Mouse (Mus musculus): ENCODE measurements around the gene Abcb9. TPM values are rescaled to one million over a fixed set of nuclear protein-coding genes. Genes with fewer than 3 reads are reported as not detected.

Abcb9 gene
- polyA plus RNA-seq, 1 experiment from 2014 or later, result 10.9 TPM

DNA sequence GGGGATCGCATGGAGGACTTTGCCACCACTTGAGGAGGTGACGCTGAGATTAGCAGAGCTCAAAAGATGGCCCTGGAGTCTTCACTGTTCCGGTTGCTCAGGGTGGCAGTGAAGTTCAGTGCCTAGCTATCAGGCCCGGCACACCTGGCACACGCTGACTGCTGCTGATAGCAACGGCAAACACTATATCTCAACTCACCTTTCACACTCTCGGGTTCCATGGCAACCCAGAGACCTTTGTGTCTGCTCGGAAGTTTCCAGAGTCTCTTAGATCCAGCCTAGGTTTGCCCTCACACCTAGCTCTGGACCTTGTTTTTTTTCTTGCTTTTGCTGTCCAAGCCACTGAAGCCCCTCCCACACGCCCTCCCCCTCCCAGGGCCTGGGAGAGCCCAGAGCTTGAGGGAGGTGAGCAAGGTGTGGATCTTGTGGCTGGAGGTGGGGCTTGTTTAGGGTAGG is 3.6 kb downstream of the Abcb9 start:
- no peak for ATAC-seq (replicated peaks)
- WGBS, result 71% methylated on average over 9 of the region's 9 CpGs
- H3K4me1 ChIP-seq, result peaks cover 22% of the 10 kb centered on the region

DNA sequence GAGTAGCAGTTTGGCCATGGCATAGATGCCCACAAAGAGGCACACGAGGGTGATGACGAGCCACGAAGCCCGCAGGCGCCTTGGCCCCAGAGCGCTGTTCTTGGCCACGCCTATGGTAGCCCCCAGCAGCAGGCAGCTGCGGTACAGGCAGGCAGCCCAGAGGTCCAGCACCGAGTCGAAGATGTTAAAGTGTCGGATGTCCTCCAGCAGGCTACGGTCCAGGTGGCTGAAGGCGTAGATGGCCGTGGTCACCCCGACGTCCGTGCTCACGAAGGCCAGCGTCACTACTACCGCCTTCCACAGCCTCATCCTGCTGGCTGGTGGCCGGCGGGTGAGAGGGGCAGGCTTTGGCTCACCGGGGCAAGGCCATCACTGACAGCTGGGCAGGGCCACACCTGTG is 5.7 kb downstream of the Abcb9 start:
- no peak for ATAC-seq (replicated peaks)
- Histone ChIP-seq H3K9me3 (no peaks in the 10 kb centered on the region), H3K27me3 (0 out of 2 replicates have a peak, but pooled peaks cover under 1% of the 10 kb centered on the region), H3K9ac (replicated peaks) (no peak overlapping the region), H3K4me2 (replicated peaks) (no peak overlapping the region), H3K4me1 (peaks cover 11% of the 10 kb centered on the region), H3K27ac (replicated peaks) (no peak overlapping the region), H3K4me3 (no peak overlapping the region), H3K36me3 (no peaks in the 10 kb centered on the region)
- 91% methylated on average over 23 of the region's 23 CpGs for WGBS

More for the DNA sequence above, 3.6 kb downstream of the Abcb9 start:
- no peak overlapping the region for H3K27ac ChIP-seq (replicated peaks)
- H3K36me3 ChIP-seq, result no peaks in the 10 kb centered on the region
- H3K4me2 ChIP-seq (replicated peaks), result no peak overlapping the region
- peaks cover 4% of the 10 kb centered on the region; the same call in 1 of the 2 replicates for H3K27me3 ChIP-seq
- no peak overlapping the region for H3K9ac ChIP-seq (replicated peaks)
- no peaks in the 10 kb centered on the region for H3K9me3 ChIP-seq
- no peak overlapping the region for H3K4me3 ChIP-seq

DNA sequence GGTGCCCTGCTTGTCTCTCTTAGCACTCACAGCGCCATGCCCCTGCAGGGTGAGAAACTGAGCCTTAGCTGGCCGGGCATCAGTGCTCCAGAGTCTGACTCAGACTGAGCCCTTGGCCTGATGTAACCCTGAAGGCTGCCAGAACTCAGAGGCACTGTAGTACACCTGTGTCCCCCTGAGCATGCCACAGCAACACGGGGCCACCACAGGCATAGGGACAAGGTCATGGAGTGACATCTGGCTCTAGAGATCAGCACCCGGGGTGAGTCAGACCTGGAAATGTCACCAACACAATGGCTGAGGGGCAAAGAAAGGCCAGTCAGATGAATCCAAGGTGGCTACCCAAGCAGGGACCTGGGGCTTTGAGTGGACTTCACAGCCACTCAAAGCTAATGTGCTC is 8.7 kb downstream of the Abcb9 start:
- H3K4me2 ChIP-seq (replicated peaks), result no peak overlapping the region
- H3K9ac ChIP-seq (replicated peaks), result no peak overlapping the region
- no peaks in the 10 kb centered on the region for H3K27me3 ChIP-seq
- no peaks in the 10 kb centered on the region for H3K36me3 ChIP-seq
- ATAC-seq (replicated peaks), result no peak
- 0 out of 2 replicates have a peak, but pooled peaks cover 5% of the 10 kb centered on the region for H3K4me1 ChIP-seq
- H3K4me3 ChIP-seq, result no peak overlapping the region
- 88% methylated on average over 4 of the region's 4 CpGs for WGBS
- no peaks in the 10 kb centered on the region for H3K9me3 ChIP-seq
- no peak overlapping the region for H3K27ac ChIP-seq (replicated peaks)

DNA sequence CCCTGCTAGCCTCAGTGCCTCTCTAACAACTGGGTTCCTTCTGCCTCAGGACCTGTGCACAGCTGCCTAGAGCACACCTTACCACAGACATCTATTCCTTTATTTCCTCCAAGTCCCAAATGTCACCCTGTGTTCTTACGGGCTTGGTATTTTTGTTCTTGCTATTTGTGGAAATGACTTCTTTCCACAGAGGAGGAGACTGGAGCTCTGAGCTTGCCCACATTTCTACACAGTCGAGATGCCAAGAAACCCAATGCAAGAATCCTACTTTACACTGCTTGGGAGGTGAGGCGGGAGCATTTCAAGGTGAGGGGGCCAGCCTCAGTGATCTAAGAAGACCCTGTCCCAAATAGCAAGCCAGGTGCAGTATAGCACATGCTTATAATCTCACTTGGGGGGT is 10.1 kb downstream of the Abcb9 start:
- Histone ChIP-seq H3K9me3 (no peaks in the 10 kb centered on the region), H3K36me3 (no peaks in the 10 kb centered on the region), H3K4me2 (replicated peaks) (no peak overlapping the region), H3K27me3 (no peaks in the 10 kb centered on the region), H3K4me1 (0 out of 2 replicates have a peak, but pooled peaks cover 5% of the 10 kb centered on the region), H3K27ac (replicated peaks) (no peak overlapping the region), H3K9ac (replicated peaks) (0 out of 2 replicates have a peak overlapping the region, but pooled peaks have one; percentile 10), H3K4me3 (no peak overlapping the region)
- no peak for ATAC-seq (replicated peaks)
- WGBS, result 79% methylated on average over 3 of the region's 3 CpGs

DNA sequence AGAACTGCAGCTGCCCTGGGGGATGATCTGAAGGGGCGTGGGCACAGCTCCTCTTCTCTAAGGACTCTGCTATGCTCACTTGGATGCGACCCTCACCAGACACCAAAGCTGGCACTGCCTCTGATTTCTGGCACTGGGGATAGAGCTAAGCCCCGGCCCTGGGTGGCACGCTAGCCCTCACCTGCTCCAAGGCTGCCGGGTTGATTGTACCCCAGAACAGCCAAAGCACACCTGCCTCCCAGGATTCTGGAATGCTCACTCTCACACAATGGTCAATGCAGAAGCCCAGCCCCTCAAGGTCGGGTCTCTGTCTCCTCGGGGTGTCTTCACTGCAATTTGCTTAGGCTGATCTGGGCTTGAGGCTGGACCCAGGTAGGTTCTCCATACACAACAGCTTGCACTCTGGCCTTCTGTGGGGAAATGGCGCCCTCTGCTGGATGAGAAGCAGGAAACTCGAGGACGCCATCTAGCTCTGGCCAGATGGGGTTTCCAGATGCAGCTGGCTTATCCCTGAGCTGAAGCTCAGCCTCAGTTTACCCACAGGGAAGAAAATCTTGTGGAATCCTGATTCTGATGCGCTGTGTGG is 10.9 kb downstream of the Abcb9 start:
- 37% methylated on average over 11 of the region's 11 CpGs for WGBS

DNA sequence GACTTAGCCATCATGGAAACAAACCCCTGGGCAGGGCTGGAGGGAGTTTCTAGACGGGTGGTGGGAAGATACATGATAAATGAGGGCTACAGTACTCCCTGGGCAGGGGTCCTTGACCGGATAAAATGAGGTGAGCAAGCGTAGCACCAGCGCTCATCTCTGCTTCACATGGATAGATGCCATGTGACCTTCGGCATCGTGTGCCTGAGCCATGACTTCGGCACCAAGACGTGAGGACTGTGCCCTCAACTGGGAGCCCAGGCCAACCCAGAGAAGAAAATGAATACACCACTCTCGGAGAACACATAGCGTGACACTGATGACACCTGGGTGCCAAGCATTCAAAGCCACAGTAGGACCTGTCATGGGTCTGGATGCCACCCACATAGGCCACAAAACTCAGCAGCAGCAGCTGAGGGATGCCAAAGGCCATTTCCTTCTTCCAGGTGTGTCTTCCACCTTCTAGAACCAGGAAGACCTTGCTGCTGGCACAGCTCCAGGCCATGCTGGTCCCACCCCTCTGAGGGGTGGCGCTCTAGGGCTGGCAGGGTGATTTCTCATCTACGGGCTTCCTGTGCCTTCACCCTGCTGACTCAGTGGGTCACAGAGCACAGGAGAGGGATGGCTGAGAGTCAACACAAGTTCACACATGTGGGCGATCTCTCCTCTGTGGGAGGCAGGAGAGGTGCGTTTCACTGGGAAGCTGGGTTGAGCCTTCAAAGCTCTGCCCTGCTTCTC is 11.6 kb downstream of the Abcb9 start:
- Histone ChIP-seq H3K36me3 (no peaks in the 10 kb centered on the region), H3K27me3 (no peaks in the 10 kb centered on the region), H3K9me3 (no peaks in the 10 kb centered on the region), H3K27ac (replicated peaks) (no peak overlapping the region), H3K4me2 (replicated peaks) (no peak overlapping the region), H3K9ac (replicated peaks) (no peak overlapping the region), H3K4me3 (no peak overlapping the region), H3K4me1 (peaks cover 19% of the 10 kb centered on the region)
- 91% methylated on average over 14 of the region's 14 CpGs for WGBS
- no peak for ATAC-seq (replicated peaks)

More for the DNA sequence above, 10.9 kb downstream of the Abcb9 start:
- H3K4me2 ChIP-seq (replicated peaks), result no peak overlapping the region
- H3K9ac ChIP-seq (replicated peaks), result no peak overlapping the region
- H3K27ac ChIP-seq (replicated peaks), result no peak overlapping the region
- peaks cover 12% of the 10 kb centered on the region; the same call in 1 of the 2 replicates for H3K4me1 ChIP-seq
- H3K27me3 ChIP-seq, result no peaks in the 10 kb centered on the region
- H3K4me3 ChIP-seq, result no peak overlapping the region
- ATAC-seq (replicated peaks), result peak; percentile 53
- no peaks in the 10 kb centered on the region for H3K9me3 ChIP-seq
- H3K36me3 ChIP-seq, result no peaks in the 10 kb centered on the region

DNA sequence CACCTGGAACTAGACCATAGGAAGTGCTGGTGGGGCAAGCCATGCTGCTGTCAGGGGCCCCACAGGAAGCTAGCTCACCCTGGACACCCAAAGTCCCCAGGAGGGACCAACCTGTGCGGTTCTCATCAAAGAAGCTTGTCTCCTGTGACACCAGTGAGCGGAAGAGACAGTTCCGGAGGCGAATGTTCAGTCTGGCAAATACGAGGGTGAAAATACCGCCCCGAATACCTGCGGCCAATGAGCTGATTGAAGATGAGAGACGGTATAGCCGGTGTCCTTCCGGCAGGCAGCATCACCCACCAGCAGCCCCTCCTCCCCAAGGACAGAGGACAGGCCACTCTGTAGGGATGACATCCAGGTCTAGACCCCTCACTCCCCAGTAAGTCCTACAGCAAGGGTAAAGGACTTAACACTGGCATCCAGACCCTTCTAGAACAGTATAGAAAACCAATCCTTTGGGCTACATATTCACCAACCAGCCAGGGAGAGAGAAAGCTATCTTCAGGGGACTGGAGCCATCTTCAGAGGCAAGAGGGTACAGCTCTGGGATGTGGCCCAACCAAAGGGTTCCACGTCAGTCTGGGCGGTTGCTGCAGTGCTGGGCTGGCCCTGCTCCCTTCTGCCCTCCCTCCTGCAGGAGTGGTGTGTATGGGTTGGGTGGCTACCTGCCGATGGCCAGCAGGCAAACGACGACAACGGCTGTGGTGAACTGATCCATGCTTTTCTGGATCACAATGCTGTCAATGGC is 12.5 kb downstream of the Abcb9 start:
- ATAC-seq (replicated peaks), result no peak
- no peaks in the 10 kb centered on the region for H3K27me3 ChIP-seq
- H3K9me3 ChIP-seq, result no peaks in the 10 kb centered on the region
- no peak overlapping the region for H3K27ac ChIP-seq (replicated peaks)
- H3K4me1 ChIP-seq, result peaks cover 28% of the 10 kb centered on the region
- H3K36me3 ChIP-seq, result no peaks in the 10 kb centered on the region
- H3K4me2 ChIP-seq (replicated peaks), result no peak overlapping the region
- no peak overlapping the region for H3K9ac ChIP-seq (replicated peaks)
- H3K4me3 ChIP-seq, result no peak overlapping the region
- 90% methylated on average over 17 of the region's 17 CpGs for WGBS

DNA sequence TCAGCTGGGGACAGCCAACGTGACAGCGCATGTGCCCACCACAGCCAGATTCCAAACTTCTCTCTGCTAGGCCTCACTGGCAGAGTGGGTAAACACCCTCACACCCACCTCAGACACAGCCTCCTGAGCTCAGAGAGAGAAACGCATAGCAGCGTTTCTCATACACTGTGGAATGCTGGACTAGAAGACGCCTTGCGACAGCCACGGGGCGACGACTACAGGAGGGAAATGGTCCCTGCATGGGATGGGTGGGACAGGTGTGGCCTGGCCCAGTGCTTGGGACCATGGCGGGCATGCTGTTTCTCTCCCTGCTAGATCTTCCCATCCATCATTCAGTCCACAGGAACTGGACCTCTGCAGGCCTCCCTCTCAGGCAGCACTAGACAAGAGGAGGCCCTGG is 13.2 kb downstream of the Abcb9 start:
- ATAC-seq (replicated peaks), result no peak
- Histone ChIP-seq H3K4me2 (replicated peaks) (no peak overlapping the region), H3K4me1 (peaks cover 35% of the 10 kb centered on the region), H3K36me3 (no peaks in the 10 kb centered on the region), H3K27me3 (no peaks in the 10 kb centered on the region), H3K4me3 (no peak overlapping the region), H3K9ac (replicated peaks) (no peak overlapping the region), H3K27ac (replicated peaks) (no peak overlapping the region), H3K9me3 (no peaks in the 10 kb centered on the region)
- 94% methylated on average over 10 of the region's 10 CpGs for WGBS

DNA sequence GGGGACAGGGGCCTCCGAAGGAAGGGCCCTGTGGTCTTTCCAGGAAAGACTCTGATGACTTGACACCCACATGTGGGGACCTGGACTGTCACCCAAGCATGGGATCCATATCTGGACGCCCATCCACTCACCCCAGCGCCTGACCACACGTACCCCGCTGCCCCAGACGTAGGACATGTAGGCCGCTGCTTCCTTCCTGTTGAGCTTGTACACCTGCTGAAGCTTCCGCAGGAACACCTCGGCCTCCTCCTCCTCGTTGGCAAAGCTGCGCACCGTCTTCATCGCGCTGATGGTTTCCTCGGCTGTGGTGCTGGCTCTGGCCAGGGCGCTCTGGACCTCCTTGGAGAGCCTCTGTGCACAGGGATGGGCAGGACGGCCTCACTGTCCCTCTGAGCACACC is 15.7 kb downstream of the Abcb9 start:
- no peaks in the 10 kb centered on the region for H3K36me3 ChIP-seq
- peaks cover 41% of the 10 kb centered on the region for H3K4me1 ChIP-seq
- ATAC-seq (replicated peaks), result no peak
- H3K4me3 ChIP-seq, result no peak overlapping the region
- H3K27ac ChIP-seq (replicated peaks), result no peak overlapping the region
- H3K9ac ChIP-seq (replicated peaks), result no peak overlapping the region
- 93% methylated on average over 17 of the region's 17 CpGs for WGBS
- H3K9me3 ChIP-seq, result no peaks in the 10 kb centered on the region
- H3K4me2 ChIP-seq (replicated peaks), result no peak overlapping the region
- H3K27me3 ChIP-seq, result no peaks in the 10 kb centered on the region

DNA sequence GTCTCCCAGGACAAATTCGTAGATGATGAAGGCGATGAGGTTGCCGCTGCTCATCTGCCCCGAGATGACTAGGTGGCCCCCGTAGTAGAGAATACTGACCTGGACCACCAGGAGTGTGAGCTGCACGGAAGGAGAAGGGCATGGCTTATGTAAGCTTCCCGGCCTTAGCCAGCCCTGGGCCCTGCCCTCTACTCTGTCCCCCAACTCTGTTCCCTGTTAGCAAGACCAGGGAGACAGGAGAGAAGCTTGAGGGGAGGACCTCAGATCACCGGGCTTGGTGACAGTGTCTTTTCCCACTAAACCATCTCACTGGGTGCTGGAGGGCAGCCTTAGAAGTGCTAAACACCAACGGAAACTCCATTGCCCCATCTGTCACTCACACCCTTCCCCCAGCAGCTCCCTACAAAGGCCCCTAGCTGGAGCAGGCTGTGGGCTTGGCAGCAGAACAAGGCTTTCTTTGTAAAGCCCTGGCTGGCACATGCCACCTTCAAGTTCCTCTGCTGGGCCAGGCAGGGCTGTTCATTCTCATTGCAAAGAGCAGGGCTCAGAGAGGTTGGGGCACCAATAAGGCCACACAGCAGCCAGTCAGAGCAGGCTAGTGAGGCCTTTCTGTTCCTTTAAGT is 16.7 kb downstream of the Abcb9 start:
- 35% methylated on average over 9 of the region's 9 CpGs for WGBS
- H3K4me2 ChIP-seq (replicated peaks), result peak overlapping the region; percentile 30

DNA sequence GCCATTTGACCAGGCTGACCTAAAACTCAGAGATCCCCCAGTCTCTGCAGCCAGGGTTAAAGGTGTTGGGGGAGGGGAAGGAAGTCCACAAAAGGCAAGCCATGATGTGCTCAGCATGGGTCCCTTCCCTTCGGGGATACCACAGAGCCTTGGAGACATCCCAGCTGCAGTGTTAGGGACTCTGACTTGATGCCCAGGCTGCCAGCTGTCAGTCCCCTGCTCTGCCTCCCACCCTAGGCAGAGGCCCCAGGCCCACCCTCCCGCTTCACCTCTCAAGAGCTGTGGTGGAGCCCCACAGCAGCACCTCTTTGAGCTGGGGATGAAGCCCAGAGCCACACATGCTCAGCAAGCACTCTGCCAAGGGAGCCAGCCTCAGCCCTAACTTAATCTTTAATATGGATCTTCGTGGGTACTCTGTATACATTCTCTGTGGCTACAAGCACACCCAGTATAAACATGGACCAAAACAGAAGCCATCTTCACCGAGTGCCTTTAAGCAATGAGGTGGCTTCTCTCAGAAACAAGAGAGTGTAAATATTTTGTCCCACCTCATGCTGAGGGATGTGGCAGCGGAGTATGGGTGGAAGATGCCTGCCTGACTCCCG is 17.6 kb downstream of the Abcb9 start:
- Histone ChIP-seq H3K27ac (replicated peaks) (peak overlapping the region; percentile 90), H3K9ac (replicated peaks) (no peak overlapping the region), H3K36me3 (no peaks in the 10 kb centered on the region), H3K9me3 (no peaks in the 10 kb centered on the region), H3K4me3 (no peak overlapping the region), H3K4me1 (peaks cover 42% of the 10 kb centered on the region), H3K4me2 (replicated peaks) (peak overlapping the region; percentile 30; the same call in 1 of the 2 replicates), H3K27me3 (no peaks in the 10 kb centered on the region)
- WGBS, result 51% methylated on average over 6 of the region's 6 CpGs
- no peak for ATAC-seq (replicated peaks)

More for the DNA sequence above, 16.7 kb downstream of the Abcb9 start:
- Histone ChIP-seq H3K27ac (replicated peaks) (peak overlapping the region; percentile 90), H3K27me3 (no peaks in the 10 kb centered on the region), H3K4me3 (no peak overlapping the region), H3K4me1 (peaks cover 38% of the 10 kb centered on the region), H3K9me3 (no peaks in the 10 kb centered on the region), H3K36me3 (no peaks in the 10 kb centered on the region), H3K9ac (replicated peaks) (peak overlapping the region; percentile 19; the same call in 1 of the 2 replicates)
- ATAC-seq (replicated peaks), result peak; percentile 88

All from forebrain, embryonic 15.5 days (tissue).